Mouse (Mus musculus) liver, adult 2 months (tissue): ENCODE data around the gene Tnks1bp1. TPM values are rescaled to one million over a fixed set of nuclear protein-coding genes. Genes with fewer than 3 reads are reported as not detected.

Source experiments
- DNase-seq: peaks from one replicate; pipeline ENCODE4 v3.0.0-alpha.2; 2011; ENCODE audit warnings: low read depth, low spot score; ENCODE audit errors: extremely low read depth
- H3K27ac ChIP-seq: fragments of 200-500 bp; replicated peaks from 2 replicates; pipeline ENCODE4 v1.5.1; 2012; ENCODE audit warnings: low read depth, mild to moderate bottlenecking, control low read depth, inconsistent platforms, low read length; ENCODE audit not compliant: insufficient read depth
- H3K27me3 ChIP-seq: fragments of 200-500 bp; 2 replicates; pipeline ENCODE4 v1.6.1; 2012; ENCODE audit warnings: mild to moderate bottlenecking, moderate library complexity, low read length, inconsistent platforms; ENCODE audit not compliant: control insufficient read depth, insufficient read depth
- H3K36me3 ChIP-seq: fragments of 200-500 bp; 2 replicates; pipeline ENCODE4 v1.6.1; 2012; ENCODE audit warnings: low read length, inconsistent platforms; ENCODE audit not compliant: control insufficient read depth, insufficient read depth
- H3K4me1 ChIP-seq: fragments of 200-500 bp; 2 replicates; pipeline ENCODE4 v1.6.1; 2011; ENCODE audit warnings: low read length; ENCODE audit not compliant: control insufficient read depth, insufficient read depth
- H3K4me3 ChIP-seq: fragments of 200-500 bp; 2 replicates; pipeline ENCODE4 v1.5.1; 2011; ENCODE audit warnings: low read depth, mild to moderate bottlenecking, control low read depth, low read length, moderate library complexity; ENCODE audit not compliant: insufficient read depth
- H3K79me2 ChIP-seq: fragments of 200-500 bp; 2 replicates; pipeline ENCODE4 v1.6.1; 2012; ENCODE audit warnings: inconsistent platforms, mild to moderate bottlenecking, low read length, moderate library complexity; ENCODE audit not compliant: control insufficient read depth, insufficient read depth
- H3K9ac ChIP-seq: fragments of 200-500 bp; 2 replicates; pipeline ENCODE4 v1.6.1; 2012; ENCODE audit warnings: low read depth, mild to moderate bottlenecking, control low read depth, inconsistent platforms, low read length
- CTCF ChIP-seq: fragments of 200-500 bp; IDR thresholded peaks from 2 replicates; pipeline ENCODE4 v1.5.1; 2011; ENCODE audit warnings: low read depth, low read length, control low read depth
- POLR2A ChIP-seq: fragments of 200-500 bp; IDR thresholded peaks from 2 replicates; pipeline ENCODE4 v1.6.1; 2011; ENCODE audit warnings: low read length, control low read depth; ENCODE audit not compliant: insufficient read depth; ENCODE audit errors: extremely low read depth
- WGBS: fragments of 180-500 bp; shearing (Covaris S2); methylation state at CpG from one replicate; pipeline ENCODE4 v1.1.7; 2018; 5-methylcytosine and 5-hydroxymethylcytosine counted together
- polyA plus RNA-seq: library from polyadenylated mRNA; depleted of rRNA; stranded (reverse); fragments of >200 nt; gene quantifications from 2 replicates; pipeline ENCODE4 v1.2.3, GENCODE M21; 2012; rRNA removed
- total RNA-seq: library from RNA; depleted of rRNA; stranded (reverse); fragments of >200 nt; gene quantifications from 2 replicates; pipeline ENCODE4 v1.2.3, GENCODE M21; 2014; rRNA removed

Tnks1bp1 gene
- total RNA-seq: 13.2 and 15.0 TPM in 2 replicates
- polyA plus RNA-seq: 12.3 and 13.4 TPM in 2 replicates

DNA sequence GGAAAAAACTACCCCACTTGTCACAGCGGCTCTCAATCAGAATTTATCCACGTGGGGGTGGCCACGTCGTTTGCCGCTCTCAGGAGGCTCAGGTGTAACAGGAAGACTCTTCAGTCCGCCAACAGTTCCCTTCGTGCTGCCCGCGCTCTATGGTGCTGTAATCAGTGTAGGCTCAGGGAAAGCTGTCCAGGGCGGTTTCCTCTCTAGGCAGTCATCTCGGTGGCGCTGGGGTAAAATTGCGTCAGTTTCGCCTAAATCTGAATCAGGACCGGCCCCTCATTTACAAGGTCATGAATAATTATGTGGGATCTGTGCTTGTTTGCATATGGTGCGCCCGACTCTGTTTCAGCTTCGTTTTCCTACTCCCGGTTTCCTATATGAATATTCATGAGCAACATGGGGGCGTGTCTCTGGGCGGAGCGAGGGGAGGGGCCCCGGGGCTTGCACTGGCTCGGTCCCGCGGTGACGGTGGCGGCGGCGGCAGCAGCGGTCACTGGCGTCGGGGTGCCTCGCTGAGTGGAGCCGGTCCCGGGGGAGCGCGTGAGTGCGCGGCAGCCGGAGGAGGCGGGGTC, at the start of gene Tnks1bp1:
Tnks1bp1 (plus strand) TSS at position 427 of the 572 bp plus-strand sequence.
- no peak for TF ChIP-seq CTCF
- 0 out of 2 replicates have a peak, but pooled peaks have one; percentile 39 for TF ChIP-seq POLR2A
- Histone ChIP-seq H3K36me3 (peaks cover 17% of the 10 kb centered on the region; the same call in 1 of the 2 replicates), H3K4me1 (peaks cover 5% of the 10 kb centered on the region), H3K27ac (peak within 1 kb of the TSS; percentile 47), H3K79me2 (peaks cover 5% of the 10 kb centered on the region; the same call in 1 of the 2 replicates), H3K9ac (peak within 1 kb of the TSS; percentile 82), H3K4me3 (peak within 1 kb of the TSS; percentile 64), H3K27me3 (no peaks in the 10 kb centered on the region)
- DNase-seq: peak; percentile 98
- WGBS: under 1% methylated on average over 42 of the region's 42 CpGs

DNA sequence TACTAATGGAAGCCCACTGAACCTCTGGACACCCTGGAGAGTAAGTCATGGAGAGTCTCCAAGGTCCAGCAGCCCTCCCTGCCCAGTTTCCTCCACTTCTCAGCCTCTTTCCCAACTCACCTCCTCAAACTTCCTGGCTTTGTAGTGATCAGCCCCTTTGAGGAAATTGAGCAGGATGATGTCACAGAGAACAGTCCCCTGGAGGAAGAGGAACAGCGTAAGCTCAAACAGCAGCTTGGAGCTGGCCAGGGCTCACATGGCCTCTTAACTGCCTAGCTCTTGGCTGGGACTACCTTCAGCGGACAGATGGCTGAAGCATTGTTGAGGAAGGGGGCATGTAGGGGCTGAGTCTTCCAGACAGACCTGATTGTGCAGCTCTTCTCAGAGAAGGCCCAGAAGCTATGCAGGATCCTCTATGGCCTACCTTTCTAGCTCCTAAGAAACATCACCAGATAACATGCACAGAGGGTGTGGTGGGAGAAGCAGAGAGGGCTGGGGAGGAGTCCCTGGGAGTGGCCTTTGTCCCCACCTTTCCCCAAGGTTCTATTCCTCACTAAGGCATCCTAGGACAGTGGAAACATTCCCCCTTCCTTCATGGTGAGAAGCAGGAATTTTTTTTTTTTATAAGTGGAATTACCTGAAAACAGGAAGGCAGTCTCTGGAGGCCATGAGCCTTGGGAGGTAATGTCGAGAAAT, 48.2 kb upstream of the Tnks1bp1 start:
- no peaks in the 10 kb centered on the region for H3K27me3 ChIP-seq
- WGBS: 77% methylated on average over 3 of the region's 3 CpGs
- no peaks in the 10 kb centered on the region for H3K79me2 ChIP-seq
- no peak overlapping the region for H3K4me3 ChIP-seq
- TF ChIP-seq CTCF (no peak), POLR2A (no peak)
- H3K4me1 ChIP-seq: peaks cover 7% of the 10 kb centered on the region; the same call in 1 of the 2 replicates
- DNase-seq: no peak
- no peak overlapping the region for H3K27ac ChIP-seq
- H3K36me3 ChIP-seq: no peaks in the 10 kb centered on the region
- H3K9ac ChIP-seq: no peak overlapping the region

DNA sequence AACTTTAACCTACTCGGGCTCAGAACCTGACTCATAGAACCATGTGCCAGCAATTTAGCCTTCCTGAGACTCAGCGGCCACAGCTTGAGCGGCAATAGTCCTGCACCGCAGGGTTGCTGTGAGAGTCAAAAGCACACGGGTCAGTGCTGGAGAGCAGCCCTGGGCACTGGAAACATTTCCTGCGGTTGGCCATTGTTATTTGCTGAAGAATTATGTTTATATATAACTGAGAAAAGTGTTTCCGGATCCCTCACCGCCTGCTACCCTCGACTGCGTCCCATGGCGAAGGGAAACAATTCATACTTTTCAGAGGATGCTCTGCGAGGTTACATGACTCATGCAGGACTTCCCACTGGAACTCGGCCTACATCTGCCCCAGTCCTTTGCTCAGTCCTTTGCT, 46.3 kb upstream of the Tnks1bp1 start:
- TF ChIP-seq CTCF (no peak), POLR2A (no peak)
- WGBS: 81% methylated on average over 13 of the region's 13 CpGs
- no peak overlapping the region for H3K27ac ChIP-seq
- 0 out of 2 replicates have a peak, but pooled peaks cover 4% of the 10 kb centered on the region for H3K4me1 ChIP-seq
- no peaks in the 10 kb centered on the region for H3K79me2 ChIP-seq
- no peaks in the 10 kb centered on the region for H3K36me3 ChIP-seq
- DNase-seq: no peak
- H3K9ac ChIP-seq: no peak overlapping the region
- no peaks in the 10 kb centered on the region for H3K27me3 ChIP-seq
- no peak overlapping the region for H3K4me3 ChIP-seq

DNA sequence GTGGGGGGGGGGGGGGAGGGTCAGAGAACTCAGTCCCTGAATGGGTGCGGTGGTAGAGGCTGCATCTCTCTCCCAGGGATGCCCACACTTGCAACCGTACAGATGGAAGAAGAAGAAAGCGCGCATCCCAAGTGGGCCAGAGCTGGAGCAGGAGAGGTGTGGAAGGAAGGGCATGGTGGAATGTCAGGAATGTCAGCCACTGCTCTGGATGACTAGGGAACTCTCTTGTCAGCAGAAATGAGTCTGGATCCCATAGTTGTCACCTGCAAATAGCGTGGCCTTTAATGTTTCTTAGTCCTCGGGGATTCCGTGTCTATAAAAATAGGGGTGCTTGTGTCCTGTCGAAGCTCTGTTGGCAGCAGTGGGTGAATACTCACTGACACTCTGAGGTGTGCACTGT, 45.2 kb upstream of the Tnks1bp1 start:
- 92% methylated on average over 8 of the region's 8 CpGs for WGBS
- no peaks in the 10 kb centered on the region for H3K4me1 ChIP-seq
- no peaks in the 10 kb centered on the region for H3K79me2 ChIP-seq
- TF ChIP-seq CTCF (no peak), POLR2A (no peak)
- no peak for DNase-seq
- no peak overlapping the region for H3K4me3 ChIP-seq
- no peak overlapping the region for H3K9ac ChIP-seq
- no peaks in the 10 kb centered on the region for H3K27me3 ChIP-seq
- no peaks in the 10 kb centered on the region for H3K36me3 ChIP-seq
- no peak overlapping the region for H3K27ac ChIP-seq

DNA sequence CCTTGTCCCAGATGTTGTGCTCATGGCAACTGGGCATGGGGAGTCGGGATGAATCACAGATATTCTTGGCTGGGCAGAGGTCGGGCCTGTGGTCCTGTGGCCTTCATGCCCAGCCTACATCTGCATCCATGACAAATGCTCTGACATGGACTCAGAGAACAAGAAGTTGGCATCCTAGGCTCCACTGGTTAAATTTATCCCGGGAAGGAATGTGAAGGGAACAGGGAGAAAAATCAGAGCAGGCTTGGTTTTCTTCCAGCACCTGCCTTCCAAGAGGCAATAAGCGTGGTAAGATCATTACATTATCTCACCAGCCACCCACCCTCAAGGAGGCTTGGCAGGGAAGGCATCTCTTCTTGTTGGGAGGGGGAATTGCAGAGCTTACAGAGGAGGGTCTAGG, 43.5 kb upstream of the Tnks1bp1 start:
- Histone ChIP-seq H3K27me3 (no peaks in the 10 kb centered on the region), H3K79me2 (no peaks in the 10 kb centered on the region), H3K9ac (no peak overlapping the region), H3K27ac (no peak overlapping the region), H3K4me3 (no peak overlapping the region), H3K4me1 (peaks cover under 1% of the 10 kb centered on the region; the same call in 1 of the 2 replicates), H3K36me3 (no peaks in the 10 kb centered on the region)
- TF ChIP-seq POLR2A (no peak), CTCF (no peak)
- WGBS: 90% methylated on average over 4 of the region's 4 CpGs
- no peak for DNase-seq

DNA sequence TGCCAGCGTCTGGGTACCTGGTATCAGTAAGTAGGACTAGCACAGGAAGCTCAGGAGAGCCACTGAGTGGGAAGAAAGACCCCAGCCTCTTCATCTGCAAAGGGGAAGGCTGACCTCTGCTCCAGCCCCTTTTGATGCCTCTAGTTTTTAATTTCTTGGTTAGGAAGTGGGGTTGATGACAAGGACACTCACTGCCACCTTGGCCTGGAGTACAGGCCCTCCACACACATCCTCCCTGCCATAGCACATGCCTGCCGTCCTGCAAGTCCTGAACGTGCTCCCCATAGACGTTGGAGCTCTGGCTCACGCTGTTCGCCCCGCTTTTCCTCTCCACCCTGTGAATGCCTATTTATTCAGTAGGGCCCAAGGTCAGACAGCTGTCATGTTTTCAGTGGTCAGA, 41.2 kb upstream of the Tnks1bp1 start:
- Histone ChIP-seq H3K27me3 (no peaks in the 10 kb centered on the region), H3K4me1 (peaks cover 3% of the 10 kb centered on the region; the same call in 1 of the 2 replicates), H3K36me3 (no peaks in the 10 kb centered on the region), H3K27ac (no peak overlapping the region), H3K9ac (no peak overlapping the region), H3K79me2 (no peaks in the 10 kb centered on the region), H3K4me3 (no peak overlapping the region)
- DNase-seq: no peak
- TF ChIP-seq POLR2A (no peak), CTCF (no peak)
- WGBS: 71% methylated on average over 7 of the region's 7 CpGs
